Mouse (Mus musculus) urinary bladder, postnatal 4 days (tissue): ENCODE measurements around the gene Camk1d.
"Not testable (repeated sequence)": the region's sequence is repeated elsewhere in the genome, so short reads cannot be mapped to it uniquely, and the experiment has no call there.

Experiments
- DNase-seq, 2 experiments: peaks; one replicate each; pipeline ENCODE4 v3.0.0; 2021 to 2022; ENCODE audit warnings: low spot score in 2 of 2

Camk1d gene

GRCm38 (mm10) chr2:5398505-5398904 is 315.8 kb downstream of the Camk1d start:
- DNase-seq, result no peak

DNA sequence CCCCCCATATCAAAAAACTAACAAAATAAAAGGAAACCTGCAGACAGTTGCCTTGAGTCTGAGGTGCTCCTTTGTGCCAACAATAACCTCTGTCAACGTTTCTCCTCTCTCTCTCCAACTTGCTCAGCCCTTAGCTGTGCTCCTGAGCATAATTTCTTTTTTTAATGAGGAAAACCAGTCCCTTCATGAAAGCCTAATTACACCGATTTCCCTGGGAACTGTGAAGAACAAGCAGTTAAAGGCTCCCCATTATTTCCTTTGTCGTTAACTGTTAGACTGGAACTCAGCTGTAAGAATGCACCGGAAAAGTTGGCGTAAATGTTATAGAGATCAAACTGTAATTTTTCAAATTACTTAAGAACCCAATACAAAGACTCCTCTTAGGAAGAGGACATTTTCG is 316.3 kb downstream of the Camk1d start:
- DNase-seq, result no peak

GRCm38 (mm10) chr2:5397468-5397867 is 316.8 kb downstream of the Camk1d start:
- no peak for DNase-seq

GRCm38 (mm10) chr2:5396415-5396814 is 317.9 kb downstream of the Camk1d start:
- DNase-seq, result no peak

GRCm38 (mm10) chr2:5395873-5396272 is 318.4 kb downstream of the Camk1d start:
- DNase-seq, result no peak

GRCm38 (mm10) chr2:5392921-5393320 is 321.4 kb downstream of the Camk1d start:
- DNase-seq, result no peak

GRCm38 (mm10) chr2:5392470-5392869 is 321.8 kb downstream of the Camk1d start:
- no peak for DNase-seq

- no peak for DNase-seq
Observed at GRCm38 (mm10) chr2:5388381-5388780, 325.9 kb downstream of the Camk1d start.

DNA sequence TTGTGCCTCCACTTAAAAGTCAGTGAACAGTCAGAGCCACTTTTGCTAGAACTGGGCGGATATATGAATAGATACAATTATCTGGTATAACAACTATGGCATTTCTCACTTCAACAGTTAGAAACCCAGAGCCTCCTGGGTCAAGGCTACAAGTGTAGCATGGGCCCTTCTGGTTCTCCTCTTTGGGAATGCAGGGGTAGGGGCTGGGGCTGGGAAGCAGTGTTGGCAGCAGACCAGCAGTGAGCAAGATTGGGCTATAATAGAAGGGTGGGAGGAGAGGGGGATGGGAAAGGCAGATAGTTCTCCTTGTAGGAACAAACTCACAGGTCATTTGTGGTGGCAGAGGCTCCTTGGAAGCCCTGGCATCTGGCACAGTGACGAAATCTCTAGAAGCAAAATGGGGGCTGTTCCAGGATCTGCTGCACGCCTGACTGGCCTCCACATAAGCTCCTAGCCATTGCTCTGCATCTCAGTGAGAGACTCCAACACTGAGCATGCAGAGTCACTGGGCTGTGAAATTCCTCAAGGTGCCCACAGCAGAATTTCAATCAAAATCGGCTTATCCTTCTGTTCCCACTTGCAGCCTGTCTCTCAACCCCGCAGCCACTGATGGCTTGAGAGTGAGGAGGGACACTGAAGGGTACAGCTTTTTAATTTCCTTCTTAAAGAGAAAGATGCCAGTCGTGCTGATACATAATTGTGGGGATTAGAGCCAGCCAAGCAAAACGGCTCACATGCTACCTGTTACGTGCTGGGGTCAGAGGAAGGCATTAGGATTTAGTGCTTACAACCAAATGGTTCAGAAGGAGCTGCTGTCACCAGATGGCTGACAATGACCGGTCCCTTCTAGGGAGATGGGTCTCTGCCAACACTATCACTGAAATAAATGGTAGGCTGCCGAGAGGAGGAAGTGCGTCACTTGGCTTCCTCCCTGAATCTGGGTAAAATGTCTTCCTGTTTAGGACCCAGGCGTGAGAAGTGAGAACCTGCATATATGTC is 332.3 kb downstream of the Camk1d start:
- DNase-seq, result no peak

GRCm38 (mm10) chr2:5380973-5381372 is 333.3 kb downstream of the Camk1d start:
- DNase-seq, result no peak

- not testable (repeated sequence) for DNase-seq
Observed at GRCm38 (mm10) chr2:5378922-5379321, 335.4 kb downstream of the Camk1d start.

GRCm38 (mm10) chr2:5378066-5378672 is 336.1 kb downstream of the Camk1d start:
- no peak for DNase-seq

- no peak for DNase-seq
Observed at GRCm38 (mm10) chr2:5372886-5373429, 341.4 kb downstream of the Camk1d start.

- DNase-seq, result no peak
Observed at GRCm38 (mm10) chr2:5371316-5371715, 343.0 kb downstream of the Camk1d start.

GRCm38 (mm10) chr2:5370591-5370990 is 343.7 kb downstream of the Camk1d start:
- no peak for DNase-seq

DNA sequence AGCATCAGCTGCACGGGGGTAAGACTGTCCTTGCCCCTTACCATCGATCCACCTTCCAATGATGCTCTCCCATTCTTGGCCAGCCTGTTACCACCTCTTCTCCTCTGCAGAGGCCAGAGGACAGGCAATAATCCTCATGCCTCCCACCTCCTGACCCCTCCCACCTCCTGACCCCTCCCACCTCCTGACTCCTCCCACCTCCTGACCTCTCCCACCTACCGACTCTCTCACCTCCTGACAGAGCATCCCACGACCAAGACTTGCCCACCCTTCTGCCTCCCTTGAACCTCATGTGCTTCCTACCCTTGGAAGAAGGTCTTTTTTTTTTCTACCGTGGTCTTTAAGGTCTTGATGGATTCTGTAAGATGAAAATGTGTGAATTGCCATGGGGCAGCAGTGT is 350.5 kb downstream of the Camk1d start:
- DNase-seq, result no peak

DNA sequence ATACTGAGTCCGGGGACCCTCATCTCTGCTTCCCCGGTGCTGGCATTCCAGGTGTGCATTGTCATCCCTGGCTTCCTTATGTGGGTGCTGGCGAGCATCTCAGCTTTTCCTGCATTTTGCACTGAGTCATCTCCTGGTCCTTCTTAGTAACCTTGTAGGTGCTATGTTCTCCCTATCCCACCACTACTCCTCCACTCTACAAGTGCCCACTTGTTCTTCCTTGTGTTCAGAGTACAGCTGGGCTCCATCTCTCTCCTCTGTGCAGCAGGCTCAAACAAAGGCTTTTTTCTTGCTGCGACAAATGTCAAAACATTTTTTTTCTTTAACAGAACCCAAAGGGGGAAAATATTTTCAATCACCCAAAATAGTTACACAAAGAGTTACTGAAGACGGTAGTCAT is 356.3 kb downstream of the Camk1d start:
- DNase-seq, result no peak

DNA sequence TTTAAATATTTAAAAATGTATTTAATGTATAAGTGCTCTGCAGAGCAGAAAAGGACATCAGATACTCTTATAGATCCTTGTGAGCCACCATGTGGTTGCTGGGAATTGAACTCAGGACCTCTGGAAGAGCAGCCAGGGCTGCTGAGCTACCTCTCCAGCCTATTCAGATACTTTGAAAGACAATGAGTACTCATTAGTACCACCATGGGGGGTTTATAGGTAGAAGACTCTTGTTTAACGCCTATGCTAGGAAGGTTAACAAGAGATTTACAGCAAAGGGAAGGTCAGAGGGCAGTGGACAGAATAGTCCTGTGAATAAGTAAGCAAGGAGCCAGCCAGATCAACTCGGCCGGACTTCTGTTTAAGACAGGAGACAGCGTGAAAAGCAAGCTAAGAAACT is 357.3 kb downstream of the Camk1d start:
- no peak for DNase-seq

DNA sequence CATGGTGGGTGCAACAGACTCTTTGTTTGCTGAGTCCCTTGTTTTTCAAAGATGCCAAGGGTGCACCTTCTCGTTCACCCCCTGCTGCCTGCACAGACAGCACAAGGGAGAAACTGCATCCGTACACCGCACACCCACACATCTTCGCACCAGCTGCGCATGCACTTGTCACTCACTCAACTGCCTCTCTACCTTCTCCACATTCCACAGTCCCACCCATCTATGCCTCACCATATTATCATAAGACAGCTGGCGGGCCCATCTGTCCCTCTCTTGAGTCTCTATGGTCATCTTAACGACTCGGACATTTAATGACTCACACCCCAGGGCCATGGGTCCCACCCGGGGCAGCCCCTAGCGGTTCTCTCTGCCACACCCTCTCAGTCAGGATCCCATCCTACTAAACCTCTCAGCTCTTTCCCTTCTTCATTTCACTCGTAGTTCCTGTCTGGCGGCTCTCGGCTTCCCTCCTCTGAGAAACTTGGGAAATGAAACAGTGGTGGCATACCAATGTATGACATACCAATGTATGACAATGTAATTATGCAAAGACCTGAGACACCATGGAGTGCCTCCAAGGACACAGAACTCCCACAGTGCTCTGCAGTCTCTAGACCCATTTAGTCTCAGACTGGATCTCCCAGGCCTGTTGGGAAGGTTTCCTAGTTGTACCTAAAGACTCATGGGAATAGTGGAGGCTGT is 361.3 kb downstream of the Camk1d start:
- DNase-seq, result no peak

DNA sequence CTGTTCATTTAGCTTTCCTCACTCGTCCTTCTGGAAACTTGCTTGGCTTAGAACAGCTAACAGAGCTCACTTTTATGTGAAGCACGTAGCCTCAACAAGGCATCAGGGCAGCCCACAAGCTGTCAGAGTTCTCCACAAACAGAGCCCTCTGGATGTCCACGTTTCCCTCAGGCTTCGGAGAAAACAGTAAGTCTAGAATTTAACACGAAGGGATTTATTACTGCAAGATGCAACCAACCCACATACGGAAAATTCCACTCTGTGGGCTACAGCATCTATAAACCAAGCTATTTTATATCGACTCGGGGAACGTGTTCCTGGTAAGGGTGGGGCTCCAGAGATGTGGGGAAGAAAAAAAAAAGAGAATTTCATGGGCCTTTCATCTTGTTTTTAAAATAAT is 369.0 kb downstream of the Camk1d start:
- DNase-seq, result no peak

- DNase-seq, result no peak
Observed at GRCm38 (mm10) chr2:5327533-5328250, 386.6 kb downstream of the Camk1d start.
